In genomic region chr4:138363511-138363910, GRCm38 (mm10) we compare ENCODE assay signal across 21 mouse cellular contexts. TPM values are rescaled to one million over a fixed set of nuclear protein-coding genes. Genes with fewer than 3 reads are reported as not detected.
DNase-seq lines count a peak whose midpoint lies in the region; ATAC-seq and TF ChIP-seq lines count a peak whose summit lies in the region.
"Had no signal": no experiment of that assay in that cellular context is flagged by ENCODE, and none has a peak within 500 bp of the region (broad histone marks: within the 10 kb centered on the region; RNA-seq: fewer than 3 reads in every experiment).

No protein-coding gene starts in this region.

- no peaks in the 10 kb centered on the region for H3K4me1 ChIP-seq in stomach, postnatal 0 days (replicated peaks; ENCODE audit: control insufficient read depth, insufficient read depth)

- H3K27ac ChIP-seq in stomach, postnatal 0 days (replicated peaks), result no peak overlapping the region
- H3K27ac ChIP-seq: embryonic facial prominence, embryonic 10.5 days; embryonic facial prominence, embryonic 12.5 days; forebrain, embryonic 10.5 days; forebrain, embryonic 12.5 days; forebrain, embryonic 15.5 days had no signal

- no peak overlapping the region for H3K4me3 ChIP-seq in stomach, postnatal 0 days (ENCODE audit: low read depth, low read length)
- H3K4me3 ChIP-seq: embryonic facial prominence, embryonic 10.5 days; embryonic facial prominence, embryonic 12.5 days; erythroblast, embryonic 14.5 days; forebrain, embryonic 10.5 days; forebrain, embryonic 12.5 days; forebrain, embryonic 15.5 days had no signal

- no peak overlapping the region for H3K4me2 ChIP-seq in stomach, postnatal 0 days (replicated peaks; ENCODE audit: low read depth)
- H3K4me2 ChIP-seq: embryonic facial prominence, embryonic 12.5 days; forebrain, embryonic 12.5 days; forebrain, embryonic 15.5 days had no signal

- H3K9ac ChIP-seq in stomach, postnatal 0 days (ENCODE audit: low read length), result no peak overlapping the region
- H3K9ac ChIP-seq: embryonic facial prominence, embryonic 12.5 days; forebrain, embryonic 12.5 days; forebrain, embryonic 15.5 days; forebrain, postnatal 0 days had no signal

- H3K9me3 ChIP-seq in stomach, postnatal 0 days (ENCODE audit: control insufficient read depth, low read length), result no peaks in the 10 kb centered on the region
- H3K9me3 ChIP-seq: embryonic facial prominence, embryonic 10.5 days; embryonic facial prominence, embryonic 12.5 days; forebrain, embryonic 10.5 days; forebrain, embryonic 12.5 days; forebrain, embryonic 15.5 days; G1E had no signal

- no peaks in the 10 kb centered on the region for H3K27me3 ChIP-seq in stomach, postnatal 0 days (ENCODE audit: control insufficient read depth, insufficient read depth, low read length)

- H3K36me3 ChIP-seq in stomach, postnatal 0 days (ENCODE audit: control insufficient read depth, insufficient read depth, low read length), result no peaks in the 10 kb centered on the region
- H3K36me3 ChIP-seq: embryonic facial prominence, embryonic 10.5 days; embryonic facial prominence, embryonic 12.5 days; forebrain, embryonic 10.5 days; forebrain, embryonic 12.5 days; forebrain, embryonic 15.5 days; G1E had no signal

- no peak for TF ChIP-seq EP300 in stomach, postnatal 0 days (optimal IDR thresholded peaks at IDR 0.05)

- no peak for ATAC-seq in stomach, postnatal 0 days (ENCODE audit: low FRiP score, low TSS enrichment)
- no peak for ATAC-seq in erythroblast, adult 5-6 weeks (replicated peaks; ENCODE audit: low FRiP score, poor library complexity, severe bottlenecking)
- ATAC-seq: forebrain, embryonic 15.5 days; forebrain, postnatal 0 days had no signal

- DNase-seq in 3T3-L1 (ENCODE audit: low read depth, low spot score) (peak; percentile 59), NIH3T3 (ENCODE audit: low read depth) (peak; percentile 25)
- DNase-seq in stomach, postnatal 0 days (ENCODE audit: low spot score), result peak; percentile 48
- no peak for DNase-seq in urinary bladder, postnatal 10 days (ENCODE audit: low spot score)
- no peak for DNase-seq in right cerebral cortex, postnatal 25 days
- DNase-seq: adrenal gland, postnatal 10 days; cerebellum, adult 11-12 months; cerebellum, adult 2 months; cerebellum, adult 9-10 months; cerebellum, postnatal 10 days; cerebellum, postnatal 25 days; forebrain, postnatal 0 days had no signal

- TF ChIP-seq CTCF in stomach, postnatal 0 days (IDR thresholded peaks at IDR 0.05; ENCODE audit: low read depth), result no peak

- 30% methylated on average over 5 of the region's 5 CpGs for WGBS in stomach, postnatal 0 days

RNA-seq across cellular contexts. Expression of gene Cda, which starts 4.3 kb away (rescaled TPM):
- 12.5 and 15.2 TPM in 2 replicates for polyA plus RNA-seq in stomach, postnatal 0 days (2015; fragmentation: Nextera tagmentation; extraction: Ambion mirVana)
- total RNA-seq in erythroblast, adult 5-6 weeks (2015; ENCODE audit: low replicate concordance), result not detected in 2 replicates
- total RNA-seq in erythroblast, adult 5-6 weeks (2017; ENCODE audit: low replicate concordance), result not detected in 2 replicates
- total RNA-seq: G1E had no signal
- polyA plus RNA-seq: G1E had no signal

RNA-seq across cellular contexts. Expression of gene Fam43b, which starts 32.8 kb away (rescaled TPM):
- 0.07 TPM in 1 of 2 replicates, not detected in the other for polyA plus RNA-seq in stomach, postnatal 0 days (2015; fragmentation: Nextera tagmentation; extraction: Ambion mirVana)
- not detected in 2 replicates for total RNA-seq in erythroblast, adult 5-6 weeks (2015; ENCODE audit: low replicate concordance)
- total RNA-seq in erythroblast, adult 5-6 weeks (2017; ENCODE audit: low replicate concordance), result not detected in 2 replicates
- polyA plus RNA-seq: C2C12; embryonic facial prominence, embryonic 10.5 days; erythroblast, embryonic 14.5 days; forebrain, embryonic 10.5 days; G1E had no signal

RNA-seq across cellular contexts. Expression of gene Pink1, which starts 37.4 kb away (rescaled TPM):
- 62.1 and 77.1 TPM in 2 replicates for polyA plus RNA-seq in stomach, postnatal 0 days (2015; fragmentation: Nextera tagmentation; extraction: Ambion mirVana)
- total RNA-seq in erythroblast, adult 5-6 weeks (2015; ENCODE audit: low replicate concordance), result 52.7 and 58.8 TPM in 2 replicates
- total RNA-seq in erythroblast, adult 5-6 weeks (2017; ENCODE audit: low replicate concordance), result 91.2 and 111 TPM in 2 replicates

RNA-seq across cellular contexts. Expression of gene Ddost, which starts 59.0 kb away (rescaled TPM):
- 253 and 258 TPM in 2 replicates for polyA plus RNA-seq in stomach, postnatal 0 days (2015; fragmentation: Nextera tagmentation; extraction: Ambion mirVana)
- 48.2 and 52.5 TPM in 2 replicates for total RNA-seq in erythroblast, adult 5-6 weeks (2015; ENCODE audit: low replicate concordance)
- 27.2 and 36.8 TPM in 2 replicates for total RNA-seq in erythroblast, adult 5-6 weeks (2017; ENCODE audit: low replicate concordance)

Comparison
In these comparisons a context has a peak if more than half of its experiments do, and no peak if none do; other contexts are left out.
1. DNase-seq: peak in 3T3-L1 (single experiment), NIH3T3 (single experiment) and stomach, postnatal 0 days (single experiment); none in urinary bladder, postnatal 10 days (single experiment) and right cerebral cortex, postnatal 25 days (single experiment).